Mouse (Mus musculus) adrenal gland, postnatal 25 days (tissue): ENCODE measurements at regions not wholly inside any gene's neighbourhood (a gene's known extent, or its start where the extent isn't known, plus 50 kb on each side); places are given as distances from the start of the nearest gene placed in this dataset.
A peak's percentile ranks its signal among the peaks of the same experiment; 100 is the strongest.

Experiments
- DNase-seq: peaks from one replicate; pipeline ENCODE4 v3.0.0; 2021; ENCODE audit warnings: mixed read lengths

DNA sequence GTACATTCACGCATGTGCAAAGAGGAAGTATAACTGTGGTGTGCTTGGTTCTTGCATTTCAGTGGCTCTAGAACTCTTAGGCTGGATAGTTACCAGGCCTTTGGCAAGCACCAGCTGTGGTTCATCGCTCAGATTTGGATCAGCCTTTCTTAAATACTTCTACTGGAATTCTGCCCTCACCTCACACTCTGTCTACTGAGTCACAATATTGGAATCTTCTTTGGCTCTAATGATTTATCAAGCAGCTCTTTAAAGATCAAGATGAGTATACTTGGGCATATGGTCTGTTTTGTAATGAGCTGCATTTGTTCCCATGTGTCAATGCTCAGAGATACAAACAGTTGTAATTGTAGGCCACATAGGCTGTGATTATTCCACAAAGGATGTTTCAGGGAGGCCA, 197.5 kb downstream of the Icos start:
- DNase-seq: no peak

DNA sequence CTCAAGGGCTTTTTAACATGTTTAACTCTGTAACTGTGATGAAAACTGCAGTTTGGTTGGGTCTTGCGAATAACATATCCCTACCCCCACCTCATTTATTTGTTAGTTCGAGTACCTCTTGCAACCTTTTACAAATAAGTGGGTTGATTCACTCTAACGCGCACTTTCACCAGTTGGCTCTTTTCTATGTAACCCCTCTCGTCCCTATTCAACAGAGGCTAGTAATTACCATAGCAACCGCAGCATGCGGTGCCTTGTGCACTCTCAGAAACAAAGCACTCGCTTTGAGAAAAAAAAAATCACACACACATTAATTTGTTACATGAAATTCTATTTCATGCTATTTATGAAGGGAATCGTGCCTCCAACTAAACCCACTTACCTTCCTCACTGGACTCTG, 201.7 kb downstream of the Icos start:
- no peak for DNase-seq

DNA sequence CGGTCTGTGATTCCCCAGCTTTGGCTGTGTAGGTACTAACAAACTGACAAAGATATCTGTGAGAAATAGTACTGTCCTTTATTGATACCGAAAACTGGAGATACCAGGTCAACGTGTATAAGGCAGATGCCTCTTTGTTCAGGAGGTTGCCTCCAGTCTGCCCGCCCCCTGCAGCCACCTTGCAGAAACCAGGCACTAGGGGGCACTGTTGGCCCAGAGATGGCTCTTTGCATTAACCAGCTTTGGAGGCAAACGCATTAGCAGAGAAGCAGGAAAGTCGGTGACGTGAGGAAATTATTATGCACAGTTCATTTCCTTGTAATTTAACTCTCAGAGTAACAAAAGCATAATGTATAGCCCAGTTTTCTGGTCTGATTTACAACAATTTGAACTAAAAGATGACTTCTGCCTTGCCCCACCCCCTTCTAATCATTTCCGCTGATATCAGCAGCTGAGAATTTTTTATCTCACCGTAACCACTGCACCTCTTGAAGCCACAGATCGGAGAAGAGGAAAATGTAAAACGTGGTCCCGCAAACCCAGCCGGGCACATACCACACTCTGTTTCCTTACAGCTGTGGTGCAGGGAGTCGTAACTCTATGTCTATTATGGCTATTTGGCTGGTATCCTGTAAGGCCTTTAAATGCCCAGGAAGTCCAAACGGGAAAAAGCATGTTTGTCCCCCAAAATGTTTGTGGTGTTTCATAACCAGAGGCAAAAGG, 203.5 kb downstream of the Icos start:
- peak; percentile 95 for DNase-seq

DNA sequence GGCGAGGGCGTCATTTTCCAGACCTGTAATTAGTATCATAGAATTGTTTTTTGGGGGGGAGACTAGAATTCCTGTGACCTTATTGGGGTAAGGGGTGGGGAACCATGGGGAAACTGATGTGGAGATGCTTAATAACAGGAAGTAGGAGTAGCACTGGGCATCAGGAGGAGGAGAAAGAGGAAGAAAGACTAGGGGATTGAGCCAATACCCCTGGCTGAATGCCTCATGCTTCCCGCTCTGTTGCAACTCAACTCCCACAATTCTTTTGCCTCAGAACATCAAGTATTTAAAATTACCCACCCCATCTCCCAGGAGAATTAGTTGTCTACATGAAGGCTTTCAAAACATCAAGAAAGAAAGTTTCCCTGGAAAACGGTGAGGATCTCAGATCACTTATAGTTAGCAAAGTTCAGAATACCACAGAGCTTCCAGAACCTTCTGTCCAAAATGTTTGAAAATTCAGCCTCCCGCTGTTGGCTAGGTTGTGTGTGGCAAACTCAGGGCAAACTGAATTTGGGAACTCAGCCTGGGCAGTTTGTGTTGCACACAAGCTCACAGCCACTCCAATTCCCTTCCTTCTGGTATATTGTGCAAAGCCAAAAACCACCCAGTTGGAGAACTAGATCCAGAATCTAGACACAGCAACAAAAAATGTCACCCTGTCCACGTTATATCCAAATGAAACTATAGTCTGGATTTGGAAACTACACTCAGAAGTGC, 209.8 kb downstream of the Icos start:
- no peak for DNase-seq

DNA sequence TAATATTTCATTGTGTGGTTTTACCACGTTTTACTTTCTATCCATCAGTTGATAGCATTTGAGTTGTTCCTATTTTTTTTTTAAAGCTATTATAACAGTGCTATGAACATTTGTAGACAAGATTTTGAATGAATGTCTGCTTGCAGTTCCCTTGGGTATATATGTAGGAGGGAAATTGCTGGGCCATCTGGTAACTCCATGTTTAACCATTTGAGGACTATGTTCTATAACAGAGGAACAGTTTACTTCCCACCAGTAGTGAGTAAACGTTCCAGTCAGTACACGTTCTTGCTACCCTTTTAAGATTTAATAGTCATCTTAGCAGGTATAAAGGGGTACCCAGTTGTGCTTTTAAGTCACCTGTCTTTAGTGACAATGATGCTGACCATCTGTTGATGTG, 213.2 kb downstream of the Icos start:
- no peak for DNase-seq

DNA sequence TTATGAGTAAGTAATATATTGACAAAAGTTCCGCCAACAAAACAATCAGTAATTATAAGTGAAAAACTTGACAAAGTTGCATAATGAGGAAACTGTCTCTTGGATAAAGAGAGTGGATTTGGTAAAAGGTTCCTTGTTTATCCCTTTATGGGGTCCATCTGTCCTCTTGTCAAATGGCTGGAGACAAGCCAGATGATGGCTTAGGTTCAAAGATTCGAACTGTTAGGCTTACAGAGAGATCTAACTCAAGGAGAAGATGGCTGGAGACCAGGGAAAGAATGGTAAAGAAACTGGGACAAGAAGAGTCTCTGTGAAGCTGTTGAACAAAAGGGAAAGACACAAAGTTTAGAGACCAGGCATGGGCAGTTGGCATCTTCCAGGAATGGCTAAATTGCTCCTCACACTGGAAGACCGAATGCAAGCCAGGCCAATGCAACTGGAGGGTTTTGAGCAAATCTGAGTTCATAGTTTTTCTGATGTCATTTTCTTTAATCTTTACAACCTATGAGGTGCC, 220.9 kb downstream of the Icos start:
- DNase-seq: no peak

DNA sequence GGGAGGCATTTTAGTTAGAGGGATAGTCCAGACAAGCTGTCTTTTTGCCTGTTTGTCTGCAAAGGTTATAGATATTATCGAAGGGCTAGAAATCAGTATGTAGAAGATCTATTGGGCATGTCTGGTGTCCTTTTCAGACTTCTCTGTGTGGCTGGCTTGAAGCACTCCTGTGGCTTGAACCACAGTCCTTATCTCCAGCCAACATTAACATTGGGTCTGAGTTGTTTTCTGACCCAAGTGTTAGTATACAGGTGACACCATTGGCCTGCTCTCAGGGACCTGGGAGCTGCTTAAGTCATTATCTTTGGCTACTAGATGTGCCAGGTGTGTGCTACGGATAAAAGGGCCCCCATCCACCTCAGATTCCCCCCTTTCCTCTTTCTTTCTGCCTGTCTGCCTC, 223.3 kb downstream of the Icos start:
- no peak for DNase-seq

DNA sequence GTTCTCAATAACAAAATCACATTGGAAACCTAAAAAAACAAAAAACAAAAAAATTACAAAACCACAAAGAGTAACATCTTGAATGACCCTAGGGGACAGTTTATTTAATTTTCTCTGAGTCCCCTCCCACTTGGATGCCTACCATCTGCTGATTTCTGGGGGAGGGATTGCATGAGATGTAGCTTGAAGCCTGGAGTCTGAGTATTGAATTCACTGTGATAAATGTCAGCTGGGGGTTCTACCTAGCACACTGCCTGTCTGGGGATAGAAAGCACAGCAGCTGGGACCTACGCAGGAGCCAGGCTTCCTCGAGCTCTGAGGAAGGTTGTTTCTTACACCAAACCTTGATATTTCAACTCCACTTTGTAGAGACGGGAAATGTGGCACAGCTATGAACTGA, 224.4 kb downstream of the Icos start:
- no peak for DNase-seq

DNA sequence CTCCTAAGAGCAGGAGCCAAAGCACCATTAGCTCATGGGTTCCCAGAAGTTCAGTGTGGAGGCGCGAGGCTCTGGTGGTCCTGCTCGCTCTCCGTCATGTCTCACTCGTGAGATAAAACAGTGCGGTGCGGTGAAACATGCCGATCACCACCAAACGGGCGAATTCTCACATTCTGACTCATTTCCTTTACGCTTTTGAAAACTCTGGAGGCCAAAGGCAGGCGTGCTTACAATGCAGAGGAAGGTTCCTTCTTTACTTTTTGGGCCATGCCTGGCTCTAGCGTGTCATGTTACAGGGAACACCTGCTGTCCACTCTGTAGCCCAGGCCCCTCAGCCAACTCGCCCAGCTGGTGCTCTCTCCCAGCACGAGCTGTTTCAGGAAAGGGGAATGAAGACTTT, 225.4 kb downstream of the Icos start:
- no peak for DNase-seq

DNA sequence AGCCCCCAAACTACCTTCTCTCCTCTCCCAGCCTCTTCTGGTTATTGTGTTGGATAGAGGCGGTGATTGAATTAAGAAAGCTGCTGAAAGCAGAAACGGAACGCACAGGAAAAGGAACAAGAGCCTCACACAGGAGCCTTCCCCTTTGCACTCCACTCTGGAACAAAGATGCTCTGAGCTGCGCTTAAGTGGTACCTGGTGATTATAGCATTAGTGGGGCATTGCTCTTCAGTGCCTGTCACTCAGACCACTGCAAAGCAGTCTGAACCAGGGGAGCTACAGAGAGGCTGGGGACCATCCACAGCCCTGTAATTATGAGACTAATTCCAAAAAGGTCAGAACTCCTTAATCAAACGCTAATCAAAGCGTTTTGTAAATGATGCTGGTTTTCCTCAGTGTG, 225.9 kb downstream of the Icos start:
- DNase-seq: no peak

DNA sequence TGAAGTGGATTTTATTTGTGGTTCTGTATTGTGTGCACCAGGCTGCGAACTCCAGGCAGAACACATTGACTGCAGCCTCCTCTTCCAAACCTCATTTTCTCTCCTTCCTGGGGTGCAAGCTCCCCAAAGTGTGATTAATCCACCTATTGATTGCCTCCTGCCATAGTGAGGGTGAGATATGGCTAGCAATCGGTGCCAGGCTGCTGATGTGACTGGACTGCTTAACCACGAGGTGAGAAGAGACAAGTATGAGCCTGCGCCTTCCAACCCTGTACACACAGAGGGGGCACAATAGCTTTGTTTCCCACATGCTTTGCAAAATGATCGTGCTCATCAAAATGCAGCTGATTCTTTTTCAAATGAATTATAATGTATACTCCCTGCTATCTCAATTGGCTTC, 227.4 kb downstream of the Icos start:
- no peak for DNase-seq

DNA sequence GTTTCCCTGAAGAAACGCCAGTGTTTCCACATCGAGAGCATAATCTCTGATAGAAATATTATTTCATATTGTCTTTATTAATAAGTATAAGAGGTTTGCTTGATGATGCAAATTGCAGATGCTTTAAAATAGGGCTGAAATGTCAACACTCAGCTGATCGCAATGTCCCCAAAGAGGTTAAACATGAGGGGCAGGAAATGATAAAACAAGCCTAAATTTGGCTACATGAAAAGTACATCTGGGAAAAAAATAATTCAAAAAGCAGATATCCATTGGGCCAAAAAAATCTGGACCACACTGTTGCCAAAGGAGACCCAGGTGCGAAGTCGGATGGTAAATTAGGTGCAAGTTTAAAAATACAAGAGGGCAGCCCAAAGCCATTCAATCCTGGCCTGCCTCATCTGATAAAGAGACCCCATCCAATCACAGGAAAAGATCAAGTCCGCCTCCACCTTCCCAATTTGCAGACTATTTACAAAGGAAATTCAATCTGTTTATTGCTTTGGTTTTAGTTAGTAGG, 229.2 kb downstream of the Icos start:
- DNase-seq: no peak

DNA sequence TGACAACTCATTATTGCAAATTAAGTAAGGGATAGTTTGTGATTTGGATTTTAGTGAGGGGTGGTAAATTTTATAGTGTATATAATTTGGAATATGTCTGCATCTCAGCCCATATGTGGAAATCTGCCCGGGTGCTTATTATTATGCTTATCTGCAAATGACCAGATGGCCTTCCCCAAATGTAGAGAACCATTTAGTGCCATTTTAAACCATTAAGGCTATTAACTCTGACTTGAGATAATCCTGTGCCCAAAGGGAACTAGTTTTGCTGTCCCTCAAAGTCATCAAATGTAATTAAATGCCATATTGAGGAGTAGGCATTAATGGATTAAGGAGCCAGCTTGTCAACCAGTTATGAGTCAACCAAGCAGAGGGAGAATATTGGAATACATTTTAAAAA, 230.7 kb downstream of the Icos start:
- no peak for DNase-seq

DNA sequence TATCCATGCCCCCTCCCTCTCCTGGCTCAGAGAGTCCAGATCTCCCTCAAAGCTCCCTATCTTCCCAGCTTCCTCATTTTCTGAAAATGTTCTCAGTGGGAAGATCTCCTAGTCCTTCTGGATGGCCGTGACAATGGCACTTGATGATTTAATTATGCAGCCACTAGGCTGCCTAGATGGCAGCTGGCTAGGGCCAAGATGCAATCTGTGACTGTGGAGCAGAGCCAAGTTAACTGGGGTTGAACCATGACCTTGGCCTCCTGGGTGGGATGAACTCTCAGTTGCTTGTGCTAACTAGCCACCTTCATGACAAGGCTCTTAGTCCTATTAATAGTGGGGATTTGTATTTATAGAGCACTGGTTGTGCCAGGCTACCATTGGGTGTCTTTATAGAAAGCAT, 243.4 kb downstream of the Icos start:
- DNase-seq: peak; percentile 6

DNA sequence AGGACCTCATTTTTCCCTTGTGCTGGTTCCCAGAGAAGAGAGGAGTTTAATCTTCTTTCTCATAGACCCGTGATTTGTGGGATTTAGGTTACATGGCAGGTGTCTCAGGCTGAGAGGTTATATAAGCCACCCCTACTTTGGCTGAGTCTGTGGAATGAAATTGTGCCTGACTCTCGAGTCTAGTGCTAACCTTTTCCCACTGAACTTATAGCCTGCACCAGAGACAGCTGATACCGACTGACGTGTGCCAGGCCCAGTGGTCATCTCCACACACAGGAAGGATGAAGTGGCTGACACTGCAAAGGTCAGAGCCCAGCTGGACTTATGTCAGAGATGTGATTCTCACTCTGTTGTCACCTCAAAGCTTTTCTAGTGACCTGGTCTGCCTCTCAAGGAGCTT, 251.2 kb downstream of the Icos start:
- DNase-seq: no peak

DNA sequence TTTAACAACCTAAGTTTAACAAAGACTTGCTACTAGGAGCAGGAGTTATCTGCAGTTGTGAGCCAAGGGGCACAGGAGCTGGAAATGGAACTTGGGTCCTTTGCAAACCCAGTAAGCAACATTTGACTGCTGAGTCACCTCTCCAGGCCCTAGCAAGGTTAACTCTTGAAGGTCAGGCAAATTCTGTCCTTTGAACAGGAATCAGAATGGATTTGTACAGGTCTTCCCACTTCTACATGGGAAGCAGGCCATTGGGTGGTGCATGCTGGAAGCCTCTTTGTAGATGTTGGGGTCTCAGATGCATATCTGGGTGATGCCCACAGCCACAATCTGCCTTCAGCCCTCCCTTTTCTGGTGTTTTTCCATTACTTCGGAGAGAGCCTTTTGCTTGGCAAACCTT, 255.3 kb downstream of the Icos start:
- DNase-seq: peak; percentile 10

DNA sequence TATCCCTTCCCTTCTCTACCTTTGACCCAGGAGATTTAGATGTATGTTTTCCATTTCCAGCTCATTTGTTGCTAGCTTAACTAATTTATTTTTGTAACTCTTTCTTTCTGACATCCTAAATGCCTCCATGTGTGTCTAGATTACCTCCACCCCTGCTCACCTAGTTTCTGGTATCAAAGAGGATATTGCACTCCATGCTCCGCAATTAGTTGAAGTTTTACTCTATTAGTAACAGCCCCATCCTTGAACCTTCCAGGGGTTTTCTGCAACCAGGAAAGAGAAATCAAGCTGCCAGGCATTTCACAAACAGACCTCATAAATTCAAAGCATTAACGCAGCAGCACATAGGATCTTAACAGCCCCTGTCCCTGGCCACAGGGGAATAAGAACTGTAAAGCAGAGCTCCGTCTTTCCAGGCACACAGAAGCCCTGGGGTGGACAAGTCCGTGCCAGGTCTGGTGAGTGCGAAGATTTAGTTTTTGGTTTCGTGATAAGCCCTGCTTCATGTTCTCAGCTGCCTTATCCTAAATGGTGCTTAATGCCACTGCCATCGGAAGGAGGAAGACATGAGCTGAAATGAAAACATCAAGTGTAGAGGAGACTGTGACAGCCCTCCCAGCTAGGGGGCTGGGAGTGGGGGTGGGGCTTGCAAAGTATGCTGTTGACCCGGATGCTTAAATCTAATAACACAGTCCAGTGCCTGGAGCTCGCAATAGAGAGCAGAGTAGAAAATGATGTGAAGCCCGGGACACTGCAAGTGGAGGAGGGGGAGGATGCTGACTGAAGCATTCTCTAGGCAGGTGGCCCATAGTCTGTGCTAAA, 256.0 kb downstream of the Icos start:
- peak; percentile 20 for DNase-seq

DNA sequence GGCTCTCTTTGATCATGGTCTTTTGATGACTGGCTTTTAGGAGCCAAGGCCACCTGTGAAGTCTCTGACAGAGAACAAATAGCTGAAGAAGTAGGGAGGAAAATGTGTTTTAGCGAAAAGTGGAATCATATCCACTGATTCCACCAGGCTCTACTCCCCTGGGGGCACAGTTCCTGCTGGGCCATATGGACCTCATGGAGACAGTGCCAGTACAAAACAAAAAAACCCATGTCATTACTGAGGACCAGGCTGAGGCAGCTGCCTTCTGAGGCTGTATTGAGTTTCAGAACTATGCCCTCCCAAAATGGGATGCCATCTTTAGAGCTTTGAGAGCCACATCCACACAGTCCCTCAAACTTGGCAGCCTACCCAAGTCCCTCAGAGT, 256.6 kb downstream of the Icos start:
- DNase-seq: no peak

DNA sequence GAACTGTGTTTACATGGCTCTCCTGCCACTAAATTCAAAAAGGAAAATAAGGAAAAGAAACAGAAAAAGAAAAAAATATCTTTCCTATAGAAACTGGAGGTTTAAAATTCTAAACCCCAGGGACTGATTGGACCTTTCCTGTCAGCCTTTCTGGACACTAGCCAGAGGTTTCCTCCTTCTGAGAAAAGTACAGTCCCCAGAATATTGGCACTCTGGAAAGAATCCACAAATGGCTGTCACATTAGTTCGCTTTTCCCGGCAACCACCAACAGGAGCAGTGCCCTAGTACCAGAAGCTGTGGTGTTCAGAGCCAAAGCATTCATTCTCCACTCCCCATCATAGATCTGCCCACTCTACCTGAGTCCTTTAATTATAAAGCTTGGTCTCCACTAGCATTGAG, 258.8 kb downstream of the Icos start:
- no peak for DNase-seq

DNA sequence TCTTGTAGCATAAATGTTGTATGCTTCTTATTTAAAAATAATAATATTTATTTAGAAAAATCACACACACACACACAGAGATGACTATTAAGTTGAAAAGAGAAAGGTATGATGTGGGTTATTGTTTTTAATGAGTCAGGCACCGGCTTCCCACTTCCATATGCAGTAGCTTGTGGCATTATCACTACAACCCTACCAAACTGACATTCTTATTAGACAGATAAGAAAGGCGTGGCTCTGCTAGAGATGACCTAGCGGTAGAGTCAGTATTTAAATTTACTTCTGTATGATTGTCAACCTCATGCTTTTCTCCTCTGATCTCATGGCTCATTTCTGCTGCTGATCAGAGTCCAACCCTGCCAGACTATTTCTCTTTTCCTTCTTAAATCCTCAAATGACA, 260.9 kb downstream of the Icos start:
- no peak for DNase-seq

DNA sequence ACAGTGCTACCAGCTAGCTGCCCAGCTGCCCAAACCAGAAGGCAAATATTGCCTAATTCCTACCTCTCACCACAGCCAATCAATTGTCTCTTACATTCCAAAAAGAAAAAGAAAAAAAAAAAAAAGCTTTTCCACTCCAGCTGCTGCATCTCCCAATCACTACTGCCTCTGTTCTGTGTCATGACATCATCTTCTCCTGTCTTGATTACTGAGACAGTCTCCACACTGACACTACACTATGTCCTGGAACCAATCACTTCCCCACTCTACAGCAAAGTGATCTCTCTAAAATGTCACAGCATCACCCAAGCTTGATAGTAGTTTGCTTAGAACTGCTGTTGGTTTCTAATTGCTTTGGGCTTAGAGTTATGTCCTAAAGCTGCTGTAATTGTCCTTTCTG, 279.8 kb downstream of the Icos start:
- DNase-seq: no peak

DNA sequence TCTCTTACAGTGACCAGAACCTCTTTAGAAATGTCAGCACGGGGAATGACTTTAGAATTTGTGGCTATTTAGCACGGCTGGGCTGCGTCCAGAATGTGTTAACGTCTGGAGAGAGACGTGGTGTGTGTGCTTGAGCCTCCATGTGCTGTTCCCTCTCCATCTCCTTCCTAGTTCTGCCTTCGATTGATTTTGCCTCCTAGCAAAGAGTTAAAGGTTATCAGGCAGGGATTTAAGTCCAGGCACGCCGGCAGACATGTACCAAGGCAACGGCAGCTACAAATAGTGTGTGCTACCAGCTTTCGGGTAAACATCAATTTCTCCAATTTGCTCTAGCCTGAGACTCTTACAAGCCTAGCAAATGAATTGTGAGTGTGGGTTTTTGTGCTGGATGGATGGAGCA, 285.7 kb downstream of the Icos start:
- no peak for DNase-seq

DNA sequence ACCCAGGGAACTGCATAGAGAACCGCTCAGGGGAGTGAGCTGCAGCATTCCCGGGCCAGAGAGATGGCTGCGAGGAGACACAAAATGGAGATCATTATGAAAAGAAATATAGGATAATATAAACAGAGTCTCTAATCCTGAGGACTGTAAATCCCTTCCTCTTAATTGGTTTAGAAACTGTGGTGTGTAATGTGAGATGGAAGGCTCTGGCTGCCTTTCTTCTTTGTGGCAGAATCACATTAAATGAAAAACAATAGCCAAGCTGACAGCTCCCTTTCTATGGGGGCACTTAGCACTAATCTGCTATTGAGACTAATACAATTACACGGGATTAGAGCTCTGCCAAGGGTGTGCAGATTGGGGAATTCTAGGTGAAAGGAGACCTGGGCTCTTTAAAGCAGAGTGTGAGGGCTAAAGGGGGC, 288.0 kb downstream of the Icos start:
- DNase-seq: no peak
